Mouse (Mus musculus) layer of hippocampus, postnatal 10 days (tissue): ENCODE data around the gene Stt3b. TPM values are rescaled to one million over a fixed set of nuclear protein-coding genes. Genes with fewer than 3 reads are reported as not detected.

Experiments
- DNase-seq, 2 experiments: peaks; one replicate each; pipeline ENCODE4 v3.0.0; 2021; ENCODE audit warnings: low spot score in 2 of 2
- total RNA-seq, 2 experiments: library from RNA; stranded (reverse); gene quantifications; 2 replicates each; pipeline ENCODE4 v1.2.3; 2021

Stt3b gene
- total RNA-seq, 2 experiments from 2014 or later: 98.2 to 105 TPM

- DNase-seq: peak; percentile 16 to 36
Observed at GRCm38 (mm10) chr9:115272451-115272850, 37.8 kb downstream of the Stt3b start.

GRCm38 (mm10) chr9:115271556-115271955 is 38.7 kb downstream of the Stt3b start:
- DNase-seq: no peak

GRCm38 (mm10) chr9:115261896-115262295 is 48.3 kb downstream of the Stt3b start:
- DNase-seq: no peak

- peak; percentile 38 to 47 for DNase-seq
Observed at GRCm38 (mm10) chr9:115261456-115261855, 48.8 kb downstream of the Stt3b start.

- no peak for DNase-seq
Observed at GRCm38 (mm10) chr9:115260464-115260863, 49.8 kb downstream of the Stt3b start.

GRCm38 (mm10) chr9:115259866-115260265 is 50.4 kb downstream of the Stt3b start:
- DNase-seq: no peak

GRCm38 (mm10) chr9:115257733-115258286 is 52.4 kb downstream of the Stt3b start:
- no peak for DNase-seq

GRCm38 (mm10) chr9:115249145-115249544 is 61.1 kb downstream of the Stt3b start:
- no peak for DNase-seq

GRCm38 (mm10) chr9:115245092-115245491 is 65.1 kb downstream of the Stt3b start:
- DNase-seq: no peak

GRCm38 (mm10) chr9:115243630-115244029 is 66.6 kb downstream of the Stt3b start:
- no peak for DNase-seq

GRCm38 (mm10) chr9:115239861-115240260 is 70.4 kb downstream of the Stt3b start:
- no peak for DNase-seq

- DNase-seq: no peak
Observed at GRCm38 (mm10) chr9:115237943-115238342, 72.3 kb downstream of the Stt3b start.

GRCm38 (mm10) chr9:115236352-115236841 is 73.8 kb downstream of the Stt3b start:
- DNase-seq: no peak

GRCm38 (mm10) chr9:115234561-115234960 is 75.7 kb downstream of the Stt3b start:
- no peak for DNase-seq

- DNase-seq: no peak
Observed at GRCm38 (mm10) chr9:115233721-115234120, 76.5 kb downstream of the Stt3b start.

- no peak for DNase-seq
Observed at GRCm38 (mm10) chr9:115231476-115231875, 78.7 kb downstream of the Stt3b start.

- DNase-seq: no peak
Observed at GRCm38 (mm10) chr9:115230141-115230540, 80.1 kb downstream of the Stt3b start.

GRCm38 (mm10) chr9:115229676-115230075 is 80.5 kb downstream of the Stt3b start:
- no peak for DNase-seq

- DNase-seq: no peak
Observed at GRCm38 (mm10) chr9:115229145-115229544, 81.1 kb downstream of the Stt3b start.

GRCm38 (mm10) chr9:115224744-115225354 is 85.4 kb downstream of the Stt3b start:
- no peak for DNase-seq

GRCm38 (mm10) chr9:115221265-115221664 is 89.0 kb downstream of the Stt3b start:
- no peak for DNase-seq

- no peak for DNase-seq
Observed at GRCm38 (mm10) chr9:115220466-115220865, 89.8 kb downstream of the Stt3b start.

GRCm38 (mm10) chr9:115217984-115218383 is 92.2 kb downstream of the Stt3b start:
- no peak for DNase-seq
